Mouse (Mus musculus): Measurements from ENCODE around the gene Pagr1b.

Gene Pagr1b

DNA sequence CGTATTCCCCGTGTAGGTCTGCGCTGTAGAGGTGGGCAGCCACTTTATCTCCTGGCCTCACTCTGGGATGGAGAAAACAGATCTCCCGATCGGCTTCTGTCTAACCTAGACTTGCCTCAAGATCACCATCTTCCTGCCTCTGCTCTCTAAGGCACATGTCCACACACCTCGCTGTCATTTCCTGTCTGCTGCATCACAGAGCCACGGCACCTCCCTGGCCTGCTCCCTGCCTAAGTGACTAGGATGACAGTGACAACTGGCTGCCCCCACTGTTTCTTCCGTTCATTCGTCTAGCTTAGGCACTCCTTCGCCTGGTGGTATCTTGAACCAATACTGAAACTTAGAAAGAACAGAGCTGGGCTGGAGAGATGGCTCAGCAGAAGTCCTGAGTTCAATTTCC lies 16.7 kb downstream of the Pagr1b start:
- DNase-seq (ENCODE audit: extremely low spot score, low spot score) = no peak

DNA sequence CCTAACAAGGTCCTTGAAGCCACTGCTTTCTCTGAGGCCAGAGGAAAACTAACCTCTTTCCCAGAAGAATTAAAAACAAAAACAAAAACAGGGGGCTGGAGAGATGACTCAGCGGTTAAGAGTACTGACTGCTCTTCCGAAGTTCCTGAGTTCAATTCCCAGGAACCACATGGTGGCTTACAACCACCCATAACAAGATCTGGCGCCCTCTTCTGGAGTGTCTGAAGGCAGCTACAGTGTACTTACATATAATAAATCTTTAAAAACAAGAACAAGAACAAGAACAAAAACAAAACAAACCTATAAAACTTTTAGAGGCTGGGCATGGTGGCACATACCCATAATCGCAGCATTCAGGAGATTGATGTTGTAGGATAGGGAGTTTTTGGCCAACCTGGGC lies 19.8 kb downstream of the Pagr1b start:
- DNase-seq (ENCODE audit: extremely low spot score, low spot score) = no peak

DNA sequence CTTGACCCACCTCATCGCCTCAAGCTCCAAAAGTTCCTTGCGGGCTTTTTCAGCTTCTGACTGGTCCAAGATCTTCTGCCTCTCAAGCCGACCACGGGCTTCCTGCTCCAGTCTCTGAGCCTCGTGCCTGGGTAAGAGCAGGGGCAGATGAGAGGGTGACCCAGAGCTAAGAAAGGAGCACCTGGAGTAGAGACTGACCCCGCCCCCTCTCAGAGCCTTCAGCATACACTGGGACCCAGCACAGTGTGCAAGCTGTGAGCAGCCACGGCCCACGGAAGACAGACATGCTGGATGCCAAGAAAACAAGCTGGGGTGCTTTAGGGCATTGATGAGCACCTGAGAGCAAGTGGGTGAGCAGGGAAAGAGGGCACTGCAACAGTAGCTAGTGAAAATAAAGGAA lies 27.5 kb downstream of the Pagr1b start:
- no peak for DNase-seq (ENCODE audit: extremely low spot score, low spot score)

DNA sequence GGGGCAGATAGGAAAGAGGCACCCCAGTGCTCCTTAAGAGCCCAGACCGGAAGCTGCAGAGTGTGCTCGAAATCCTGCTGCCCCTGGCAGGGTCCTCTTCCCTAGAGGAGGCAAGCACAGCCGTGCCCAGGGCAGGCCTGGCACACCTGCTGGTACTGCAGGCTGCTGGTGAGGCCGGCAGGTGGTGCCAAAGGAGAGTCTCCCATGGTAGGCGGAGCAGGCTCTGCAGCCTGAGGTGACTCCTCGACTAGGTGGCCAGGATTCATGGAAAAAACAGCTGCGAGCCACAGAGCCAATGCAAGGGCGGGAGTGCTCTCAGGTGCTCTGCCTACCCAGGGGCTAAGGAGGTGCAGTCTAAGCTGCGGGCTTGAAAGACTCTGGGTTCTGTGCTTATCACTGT lies 30.0 kb downstream of the Pagr1b start:
- DNase-seq (ENCODE audit: extremely low spot score, low spot score) = no peak

DNA sequence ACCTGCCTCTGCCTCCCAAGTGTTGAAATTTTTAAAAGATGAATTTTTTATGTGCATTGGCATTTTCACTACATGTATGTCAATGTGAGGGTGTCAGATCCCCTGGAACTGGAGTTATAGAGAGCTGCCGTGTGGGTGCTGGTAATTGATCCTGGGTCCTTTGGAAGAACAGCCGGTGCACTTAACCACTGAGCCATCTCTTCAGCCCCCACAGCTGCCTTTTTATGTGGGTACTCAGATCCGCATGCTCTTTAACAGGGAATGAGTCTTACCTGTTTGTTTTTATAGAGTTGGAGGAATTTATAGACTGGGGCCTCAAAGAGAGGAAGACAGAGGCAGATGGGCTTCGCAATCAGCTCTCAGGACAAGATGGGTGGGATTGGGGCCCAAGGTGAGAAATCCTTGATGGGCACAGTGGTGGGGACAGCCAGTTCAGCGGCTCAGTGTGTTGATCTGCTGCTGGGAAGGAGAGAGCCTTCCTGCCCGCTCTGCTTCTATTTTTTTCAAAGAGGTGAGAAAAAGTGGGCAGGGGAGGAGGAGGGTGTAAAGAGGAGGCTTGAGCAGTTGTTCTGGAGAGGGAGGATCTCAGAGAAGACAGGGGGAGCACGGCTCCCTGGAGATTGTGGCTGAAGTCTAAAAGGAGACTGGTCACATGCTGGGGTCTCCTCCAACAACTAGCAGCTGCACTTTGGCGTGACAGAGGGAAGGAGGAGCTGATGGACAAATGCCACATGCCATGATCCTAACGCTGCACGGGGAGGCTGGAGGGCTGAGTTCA lies 31.4 kb downstream of the Pagr1b start:
- DNase-seq (ENCODE audit: extremely low spot score, low spot score) = no peak

DNA sequence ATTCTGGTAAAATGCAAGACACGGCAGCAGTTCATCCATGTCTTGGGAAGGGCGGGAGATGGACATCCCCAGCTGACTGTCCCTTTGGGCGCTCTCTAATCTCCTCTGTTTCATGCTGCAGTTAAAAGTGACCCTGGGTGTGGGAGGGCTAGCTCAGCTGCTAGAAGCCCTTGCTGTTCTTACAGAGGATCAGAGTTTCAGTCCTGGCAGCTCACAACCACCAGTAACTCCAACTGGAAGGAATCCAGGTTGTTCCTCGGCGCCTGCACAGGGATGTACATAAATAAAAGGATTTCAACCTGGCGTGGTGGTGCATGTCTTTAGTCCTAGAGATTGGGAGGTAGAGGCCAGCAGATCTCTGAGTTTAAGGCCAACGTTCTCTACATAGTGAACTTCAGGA lies 33.2 kb downstream of the Pagr1b start:
- DNase-seq (ENCODE audit: extremely low spot score, low spot score) = no peak

DNA sequence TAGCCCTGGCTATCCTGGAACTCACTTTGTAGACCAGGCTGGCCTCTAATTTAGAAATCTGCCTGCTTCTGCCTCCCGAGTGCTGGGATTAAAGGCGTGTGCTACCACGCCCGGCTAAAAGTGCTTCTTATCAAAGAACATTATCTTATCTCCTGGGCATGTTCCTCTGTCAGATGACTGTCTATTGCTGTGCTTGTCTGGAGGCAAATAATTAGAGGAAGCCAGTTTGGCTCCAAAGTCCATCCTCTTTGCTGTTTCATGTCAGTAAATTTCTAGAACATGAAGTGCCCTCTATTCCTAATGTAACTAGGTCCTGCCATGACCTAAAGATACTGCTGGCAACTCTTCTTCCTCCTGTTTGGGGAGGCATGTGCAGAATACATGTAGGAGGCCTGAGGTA lies 34.2 kb downstream of the Pagr1b start:
- DNase-seq (ENCODE audit: extremely low spot score, low spot score) = no peak

DNA sequence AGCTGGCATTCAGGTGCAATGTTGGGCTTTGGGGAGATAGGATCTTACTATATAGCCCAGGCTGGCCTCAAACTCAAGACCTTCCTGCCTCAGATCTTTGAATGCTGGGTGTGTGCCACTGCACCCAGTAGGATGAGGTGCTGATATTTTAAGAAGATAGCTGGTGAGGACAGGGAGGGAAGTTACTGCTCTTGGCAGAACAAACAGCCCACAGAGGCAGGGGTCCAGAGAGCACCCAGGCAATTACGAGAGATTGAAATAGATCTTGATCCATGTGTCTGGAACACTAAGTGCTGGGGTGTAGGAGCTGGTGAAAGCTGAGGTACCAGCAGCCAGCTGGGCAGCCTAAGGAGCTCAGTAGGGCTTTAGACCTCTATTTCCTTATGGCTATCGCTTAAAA lies 34.7 kb downstream of the Pagr1b start:
- no peak for DNase-seq (ENCODE audit: extremely low spot score, low spot score)

DNA sequence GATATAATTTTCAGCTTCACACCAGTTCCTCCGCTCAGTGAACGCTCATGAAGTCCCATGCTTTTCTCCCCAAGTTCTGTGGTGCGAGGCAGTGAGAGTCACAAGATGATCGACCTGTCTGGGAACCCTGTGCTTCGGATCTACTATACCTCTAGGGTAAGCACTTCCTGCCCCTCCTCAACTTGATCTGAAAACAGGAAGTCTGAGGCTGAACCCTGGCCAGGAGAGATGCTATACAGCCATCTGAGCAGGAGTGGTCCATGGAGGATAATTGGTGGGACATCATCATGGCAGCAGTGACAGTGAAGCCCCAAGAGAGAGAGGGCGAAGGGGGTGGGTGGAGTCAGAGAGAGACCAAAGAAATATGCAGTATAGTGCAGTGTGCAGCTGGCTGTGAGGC lies 37.4 kb downstream of the Pagr1b start:
- DNase-seq (ENCODE audit: extremely low spot score, low spot score) = no peak

DNA sequence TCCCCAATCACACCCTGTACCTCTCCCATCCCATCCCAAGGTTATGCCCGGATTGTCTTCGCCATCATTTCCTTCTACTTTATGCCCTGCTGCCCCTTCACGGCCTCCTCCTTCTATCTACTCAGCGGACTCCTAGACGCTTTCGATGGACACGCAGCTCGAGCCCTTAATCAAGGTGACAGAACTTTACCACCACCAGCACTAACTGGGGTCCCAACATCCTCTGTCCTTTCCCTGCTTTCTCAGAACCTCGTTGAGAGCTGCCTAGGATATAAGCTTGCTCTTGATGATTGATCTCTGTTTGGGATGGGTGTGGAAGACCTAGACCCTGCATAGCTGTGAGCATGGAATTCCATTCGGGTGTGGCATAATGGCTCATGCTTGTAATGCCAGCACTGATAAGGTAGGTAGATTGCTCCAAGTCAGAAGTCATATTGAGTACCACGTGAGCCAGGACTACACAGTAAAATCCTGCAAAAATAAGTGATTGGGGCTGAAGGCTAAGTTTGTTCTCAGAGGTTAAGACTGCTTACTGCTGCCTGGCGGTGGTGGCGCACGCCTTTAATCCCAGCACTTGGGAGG lies 39.3 kb downstream of the Pagr1b start:
- DNase-seq (ENCODE audit: extremely low spot score, low spot score) = no peak

DNA sequence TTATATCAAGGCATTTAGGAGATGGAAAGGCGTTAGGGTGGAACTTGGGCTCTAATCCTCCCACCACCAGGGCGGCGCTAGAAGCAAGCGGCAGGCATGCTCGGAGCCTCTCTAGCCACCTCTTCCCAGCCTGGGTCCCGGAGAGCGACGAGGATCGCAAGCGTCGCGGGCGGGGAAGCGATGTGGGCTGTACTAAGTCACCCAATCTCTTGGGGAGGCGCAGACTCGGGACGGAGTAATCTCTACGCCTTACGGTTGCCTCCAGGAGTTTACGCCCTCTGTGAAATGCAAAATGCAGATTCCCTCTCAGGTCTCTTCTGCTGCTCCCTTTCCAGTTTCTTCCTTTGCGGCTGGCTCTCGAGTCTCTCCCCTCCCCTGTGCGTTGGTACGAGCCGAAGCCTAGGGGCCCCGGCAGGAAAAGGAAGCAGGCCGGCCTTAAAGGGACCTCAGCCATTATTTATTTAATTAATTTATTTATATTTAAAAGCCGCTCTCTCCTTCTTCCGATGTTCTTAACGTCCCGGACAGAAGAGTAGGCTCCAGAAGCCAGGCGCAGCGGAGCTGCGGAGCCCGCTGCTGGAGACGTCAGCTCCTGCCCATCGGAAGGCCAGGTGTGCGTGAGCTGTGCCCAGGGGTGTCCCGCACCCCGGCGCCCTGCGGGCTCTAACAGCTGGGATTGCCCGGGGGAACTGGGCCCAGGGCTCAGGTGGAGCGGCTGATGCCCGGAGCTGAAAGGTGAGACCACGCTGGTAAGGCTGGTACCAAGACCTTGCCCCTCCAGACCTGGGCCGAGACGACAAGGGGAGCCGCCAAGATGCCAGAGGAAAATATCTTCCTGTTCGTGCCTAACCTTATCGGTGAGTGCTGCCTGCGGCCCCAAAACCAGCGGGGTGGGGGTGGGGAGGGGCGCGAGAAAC lies 40.1 kb downstream of the Pagr1b start, which contains the start of gene Cdiptos:
TSS of gene Cdiptos (minus strand) at position 149 of the 917 bp plus-strand sequence.
- peak; percentile 98 for DNase-seq (ENCODE audit: extremely low spot score, low spot score)

DNA sequence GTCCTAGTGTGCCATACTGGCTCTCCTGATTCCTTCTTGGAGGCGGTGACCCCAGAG lies 40.6 kb downstream of the Pagr1b start, which contains the start of gene Cdipt:
TSS of gene Cdipt (plus strand) at position 22 of the 57 bp plus-strand sequence.
- no peak for DNase-seq (ENCODE audit: extremely low spot score, low spot score)

DNA sequence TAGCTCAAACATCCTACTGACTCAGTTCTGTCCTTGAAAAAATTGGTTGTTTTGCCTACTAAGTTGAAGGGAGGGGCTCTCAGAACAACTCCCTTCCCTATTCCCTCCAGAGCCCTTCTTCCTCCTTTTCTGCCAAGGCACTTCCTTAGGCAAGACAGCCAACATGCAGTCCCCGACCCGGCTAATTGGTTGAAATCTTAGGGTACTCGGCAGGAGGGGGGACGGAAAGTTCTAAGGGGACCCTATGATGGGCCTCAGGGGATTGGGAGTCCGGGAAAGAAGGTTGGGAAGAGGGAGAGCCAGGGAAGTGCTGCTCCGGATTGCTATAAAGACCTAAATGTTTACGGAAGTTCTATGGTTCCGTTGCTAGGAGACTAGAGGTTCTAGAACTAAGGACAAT lies 40.8 kb downstream of the Pagr1b start:
- no peak for DNase-seq (ENCODE audit: extremely low spot score, low spot score)

DNA sequence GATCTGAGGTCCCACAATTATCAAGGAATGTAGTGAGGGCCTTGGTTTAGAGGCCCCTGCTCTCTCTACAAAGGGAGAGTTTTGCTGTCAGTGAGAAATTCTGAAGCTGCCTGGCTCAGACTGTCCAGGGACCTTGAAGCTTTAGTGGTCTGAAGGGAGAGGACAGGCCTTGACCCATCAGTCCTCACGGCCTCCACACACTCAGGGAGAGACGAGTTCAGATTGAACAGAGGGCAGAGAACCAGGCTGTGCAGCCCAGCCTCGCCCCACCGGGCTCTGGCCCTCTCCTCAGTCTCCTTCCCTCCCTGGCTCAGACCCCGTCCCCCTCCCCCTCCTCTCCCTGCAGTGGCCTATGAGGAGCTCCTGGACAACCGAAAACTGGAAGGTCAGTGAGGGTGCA lies 48.9 kb downstream of the Pagr1b start:
- no peak for DNase-seq (ENCODE audit: extremely low spot score, low spot score)

DNA sequence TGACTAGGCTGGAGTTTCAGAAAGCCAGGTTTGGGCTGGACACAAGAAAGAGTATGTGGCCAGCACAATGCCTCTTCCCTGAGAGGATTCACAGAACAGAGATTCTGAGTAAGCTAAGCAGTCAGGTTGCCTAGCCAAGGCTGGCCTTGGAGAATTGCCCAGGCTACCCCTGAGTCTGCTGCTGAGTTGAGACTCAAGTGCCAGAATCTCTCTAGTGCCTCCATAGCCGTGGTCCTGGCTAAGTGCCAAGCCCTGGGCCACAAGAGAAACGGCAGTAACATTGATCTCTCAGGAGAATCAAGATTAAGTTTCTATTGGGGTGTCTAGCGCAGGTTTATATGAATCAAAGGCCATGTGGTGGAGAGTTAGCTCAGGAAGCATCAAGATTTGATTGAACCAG lies 50.7 kb downstream of the Pagr1b start:
- DNase-seq (ENCODE audit: extremely low spot score, low spot score) = no peak

DNA sequence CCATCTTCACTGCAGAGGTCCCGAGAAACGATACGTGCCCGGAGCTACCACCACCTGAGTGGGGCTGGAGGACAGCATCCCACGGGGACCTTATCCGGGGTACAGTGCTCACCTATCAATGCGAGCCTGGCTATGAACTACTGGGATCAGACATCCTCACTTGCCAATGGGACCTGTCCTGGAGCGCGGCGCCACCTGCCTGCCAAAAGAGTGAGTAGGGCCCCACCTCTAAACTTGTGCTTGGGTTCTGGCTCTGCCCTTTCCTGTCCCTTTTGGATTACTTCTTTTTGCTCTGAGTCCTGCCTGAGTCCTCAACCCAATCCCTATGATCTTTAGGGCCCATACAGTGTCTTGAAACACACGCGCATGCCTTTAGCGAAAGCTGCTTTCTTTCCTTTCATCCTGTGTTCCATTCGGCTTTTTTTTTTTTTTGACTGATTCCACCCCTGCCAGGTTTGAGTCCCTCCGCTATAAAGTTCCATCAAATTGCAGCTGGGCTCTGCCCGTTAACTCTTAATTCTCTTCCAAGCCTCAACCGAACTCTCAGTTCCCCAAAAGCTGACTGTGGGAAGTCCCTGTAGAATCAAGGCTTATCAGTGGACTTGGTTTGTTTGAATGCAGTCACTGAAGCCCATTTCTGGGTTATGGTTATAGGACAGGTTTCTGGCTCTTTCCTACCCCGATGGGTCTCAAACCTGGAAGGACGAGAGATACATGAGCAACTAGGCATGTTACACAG lies 52.6 kb downstream of the Pagr1b start:
- peak; percentile 34 for DNase-seq (ENCODE audit: extremely low spot score, low spot score)

DNA sequence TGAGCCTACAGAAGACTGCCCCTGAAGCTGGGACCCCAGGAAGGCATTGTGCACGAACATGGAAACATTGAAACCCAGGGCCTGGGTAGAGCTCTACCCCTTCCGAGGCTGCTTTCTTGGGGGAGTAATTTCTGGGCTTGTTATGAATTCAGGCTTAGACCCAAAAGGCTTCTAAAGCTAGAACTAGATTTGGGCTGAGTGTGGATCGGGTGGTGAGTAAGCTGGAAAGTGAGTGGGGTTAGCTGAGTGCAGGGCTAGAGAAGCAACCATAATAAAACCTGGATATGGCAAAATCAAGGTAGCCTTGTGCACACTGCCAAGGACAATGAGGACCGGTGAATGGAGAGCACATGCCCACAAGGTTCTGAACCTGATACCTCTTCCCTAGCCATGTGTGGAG lies 54.3 kb downstream of the Pagr1b start:
- no peak for DNase-seq (ENCODE audit: extremely low spot score, low spot score)

DNA sequence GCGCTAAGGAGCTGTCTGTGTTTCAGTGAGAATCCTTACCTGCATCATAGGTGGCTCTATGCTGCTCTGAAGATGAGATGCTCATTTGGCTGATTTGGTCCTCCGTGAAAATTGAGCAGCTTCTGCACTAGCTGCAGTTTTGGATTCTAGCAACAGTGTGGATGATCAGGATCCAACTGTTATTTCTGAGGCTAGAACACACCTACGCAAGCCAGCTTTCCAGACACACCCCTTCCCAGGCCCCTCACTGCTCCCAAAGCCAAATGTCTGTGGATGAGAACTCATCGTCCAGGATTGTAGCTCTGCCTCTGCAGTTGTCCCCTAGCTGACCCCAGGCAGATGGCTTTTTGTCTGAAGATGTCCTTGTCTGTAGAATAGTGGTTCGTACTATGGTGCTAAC lies 55.2 kb downstream of the Pagr1b start:
- DNase-seq (ENCODE audit: extremely low spot score, low spot score) = no peak

DNA sequence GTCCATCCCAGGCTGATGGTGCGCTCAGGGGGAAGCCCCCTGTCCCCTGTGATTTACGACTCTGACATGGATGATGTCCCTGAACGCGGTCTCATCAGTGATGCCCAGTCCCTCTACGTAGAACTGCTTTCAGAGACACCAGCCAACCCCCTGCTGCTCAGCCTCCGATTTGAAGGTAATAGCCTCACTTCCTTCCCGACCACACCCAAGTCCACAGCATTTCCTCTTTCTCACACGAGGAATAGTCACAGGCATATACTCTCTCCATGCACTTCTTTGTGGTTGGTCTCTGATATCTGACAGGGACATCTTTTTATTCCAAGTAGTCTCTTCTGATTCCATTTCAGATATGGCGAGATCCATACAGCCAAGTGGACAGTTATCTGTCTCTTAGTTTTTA lies 56.5 kb downstream of the Pagr1b start:
- no peak for DNase-seq (ENCODE audit: extremely low spot score, low spot score)

DNA sequence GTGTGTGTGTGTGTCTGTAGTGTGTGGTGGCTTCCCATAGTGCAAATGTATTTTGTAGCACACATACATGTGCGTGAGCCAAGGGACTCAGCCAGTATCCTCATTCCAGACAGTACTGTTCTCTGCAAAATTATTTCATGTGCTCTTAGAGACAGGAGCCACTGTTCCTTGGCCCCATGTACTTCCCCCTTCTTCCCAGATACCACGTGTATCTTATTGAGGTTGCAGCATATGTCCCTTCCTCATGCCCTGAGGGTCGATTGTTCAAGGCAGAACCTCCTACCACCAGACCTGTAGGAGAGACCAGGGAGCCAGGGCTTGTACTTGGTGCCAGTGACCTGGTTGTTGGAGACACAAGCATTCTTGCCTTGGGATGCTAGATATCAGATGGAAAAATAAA lies 61.2 kb downstream of the Pagr1b start:
- no peak for DNase-seq (ENCODE audit: extremely low spot score, low spot score)

DNA sequence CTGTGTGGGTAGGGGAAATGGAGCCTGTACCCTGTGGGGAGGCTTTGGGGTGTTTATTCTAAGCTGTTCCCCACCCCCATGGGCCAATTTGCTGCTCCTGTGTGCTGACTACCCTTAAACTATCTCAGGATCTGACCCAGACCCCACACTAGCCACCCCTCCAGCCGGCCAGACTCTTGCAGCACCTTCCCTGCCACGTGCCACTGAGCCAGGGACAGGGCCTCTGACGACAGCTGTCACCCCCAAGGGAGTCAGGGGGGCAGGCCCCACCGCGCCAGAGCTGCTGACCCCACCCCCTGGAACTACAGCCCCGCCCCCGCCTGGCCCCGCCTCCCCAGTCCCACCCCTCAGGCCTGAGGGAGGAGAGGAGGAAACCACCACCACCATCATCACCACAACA lies 63.6 kb downstream of the Pagr1b start:
- no peak for DNase-seq (ENCODE audit: extremely low spot score, low spot score)

DNA sequence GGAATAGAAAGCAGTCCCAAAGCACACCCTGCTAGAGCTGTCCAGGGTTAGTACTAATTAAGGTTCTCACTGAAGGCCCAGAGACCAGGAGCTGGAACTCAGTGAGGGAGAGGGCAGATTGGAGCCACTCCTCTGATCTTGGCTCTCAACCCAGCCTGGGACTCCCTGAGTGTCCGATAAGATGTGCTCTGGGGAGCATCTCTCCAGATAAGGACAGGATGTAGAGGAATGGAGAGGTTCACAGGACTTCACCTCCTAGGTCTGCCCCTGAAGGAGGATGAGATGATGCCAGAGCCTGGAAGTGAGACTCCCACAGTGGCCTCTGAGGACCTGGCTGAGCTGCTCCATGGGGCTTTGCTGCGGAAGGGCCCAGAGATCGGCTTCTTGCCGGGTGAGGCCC lies 64.5 kb downstream of the Pagr1b start:
- no peak for DNase-seq (ENCODE audit: extremely low spot score, low spot score)

Measured in neural tube, embryonic 10.5 days (tissue).